In the genomic region with DNA sequence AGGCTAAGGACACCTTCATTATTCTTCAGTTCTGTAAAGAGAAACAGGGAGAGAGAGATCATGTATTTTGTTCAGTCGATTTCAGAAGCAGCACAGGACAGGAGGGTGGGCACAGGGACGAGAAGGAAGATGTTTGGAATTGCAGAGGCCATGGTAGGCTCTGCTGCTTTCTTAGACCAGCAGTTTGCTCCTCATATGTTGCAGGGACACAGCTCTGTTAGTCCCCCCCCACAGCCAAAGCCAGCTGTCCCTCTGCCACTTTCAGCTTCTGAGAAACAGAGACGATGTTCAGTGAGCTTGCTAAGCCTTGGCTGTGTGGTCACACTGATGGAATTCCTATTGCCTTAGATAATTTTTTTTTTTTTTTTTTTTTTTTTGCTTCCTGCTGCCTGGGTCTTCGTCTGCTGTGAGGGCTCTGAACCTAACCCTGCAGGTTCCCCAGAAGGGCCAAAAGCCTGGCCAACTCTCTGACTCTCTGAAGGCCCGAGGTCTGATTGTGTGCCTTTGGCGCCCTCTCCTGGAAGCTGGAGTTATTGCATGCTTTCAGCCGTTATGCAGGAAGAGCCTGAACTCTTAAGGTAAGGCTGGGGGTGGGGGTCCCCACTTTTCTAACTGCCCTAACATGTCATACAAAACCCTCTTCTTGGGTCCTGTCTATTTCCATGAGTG, we compare ENCODE assay signal across 7 mouse cellular contexts. TPM values are rescaled to one million over a fixed set of nuclear protein-coding genes. Genes with fewer than 3 reads are reported as not detected.
DNase-seq lines count a peak whose midpoint lies in the region; ATAC-seq lines count a peak whose summit lies in the region.

No protein-coding gene starts in this region.

- H3K9me3 ChIP-seq in hindbrain, embryonic 16.5 days (ENCODE audit: control insufficient read depth, low read length), result no peaks in the 10 kb centered on the region

- WGBS in hindbrain, embryonic 16.5 days, result 23% methylated on average over 7 of the region's 7 CpGs

- no peaks in the 10 kb centered on the region for H3K36me3 ChIP-seq in hindbrain, embryonic 16.5 days (ENCODE audit: control insufficient read depth, insufficient read depth, low read length)

- DNase-seq in ZHBTc4 (ENCODE audit: low read depth, low spot score), result peak; percentile 82
- DNase-seq in cerebellum, adult 9-11 months, result peak; percentile 85
- DNase-seq in frontal cortex, postnatal 25 days (ENCODE audit: low spot score in 2 of 2), result peak; percentile 87
- DNase-seq in left cerebral cortex, adult 18-20 months (ENCODE audit: low spot score in 2 of 2), result peak; percentile 81 to 87
- DNase-seq in mesoderm, embryonic 11.5 days (ENCODE audit: low read depth, low spot score), result peak; percentile 85
- peak; percentile 85 for DNase-seq in right cerebral cortex, postnatal 4 days

- ATAC-seq in hindbrain, embryonic 16.5 days, result no peak

- H3K4me3 ChIP-seq in hindbrain, embryonic 16.5 days (ENCODE audit: low read length), result no peak overlapping the region

- H3K4me2 ChIP-seq in hindbrain, embryonic 16.5 days (ENCODE audit: low read length), result no peak overlapping the region

- no peak overlapping the region; the same call in 1 of the 2 replicates for H3K9ac ChIP-seq in hindbrain, embryonic 16.5 days (ENCODE audit: low read depth, low read length)

- H3K27ac ChIP-seq in hindbrain, embryonic 16.5 days (ENCODE audit: low read depth, low read length), result peak overlapping the region; percentile 64; the same call in 1 of the 2 replicates

- no peaks in the 10 kb centered on the region for H3K27me3 ChIP-seq in hindbrain, embryonic 16.5 days (replicated peaks; ENCODE audit: control insufficient read depth, insufficient read depth, low read length)

- peaks cover 36% of the 10 kb centered on the region for H3K4me1 ChIP-seq in hindbrain, embryonic 16.5 days (ENCODE audit: control insufficient read depth, insufficient read depth, low read depth, low read length)

RNA-seq across cellular contexts. Expression of gene Mxra7, which starts 19.8 kb away (rescaled TPM):
- 33.7 and 37.7 TPM in 2 replicates for polyA plus RNA-seq in hindbrain, embryonic 16.5 days (2015; fragmentation: Nextera tagmentation; extraction: Ambion mirVana)
- total RNA-seq in left cerebral cortex, adult 18-20 months (2021), result 10 to 100 TPM; 17.5 to 20.2 TPM

RNA-seq across cellular contexts. Expression of gene St6galnac1, which starts 32.8 kb away (rescaled TPM):
- not detected in 2 replicates for polyA plus RNA-seq in hindbrain, embryonic 16.5 days (2015; fragmentation: Nextera tagmentation; extraction: Ambion mirVana)
- total RNA-seq in left cerebral cortex, adult 18-20 months (2021), result not detected

RNA-seq across cellular contexts. Expression of gene Mettl23, which starts 35.0 kb away (rescaled TPM):
- polyA plus RNA-seq in hindbrain, embryonic 16.5 days (2015; fragmentation: Nextera tagmentation; extraction: Ambion mirVana), result 62.6 and 62.8 TPM in 2 replicates
- 10 to 100 TPM; 23.8 to 25.8 TPM for total RNA-seq in left cerebral cortex, adult 18-20 months (2021)

RNA-seq across cellular contexts. Expression of gene Jmjd6, which starts 35.2 kb away (rescaled TPM):
- polyA plus RNA-seq in hindbrain, embryonic 16.5 days (2015; fragmentation: Nextera tagmentation; extraction: Ambion mirVana), result 67.2 and 70.2 TPM in 2 replicates
- total RNA-seq in left cerebral cortex, adult 18-20 months (2021), result 10 to 100 TPM; 28.3 to 31.3 TPM

RNA-seq across cellular contexts. Expression of gene Mfsd11, which starts 44.2 kb away (rescaled TPM):
- 52.1 and 52.7 TPM in 2 replicates for polyA plus RNA-seq in hindbrain, embryonic 16.5 days (2015; fragmentation: Nextera tagmentation; extraction: Ambion mirVana)
- total RNA-seq in left cerebral cortex, adult 18-20 months (2021), result 10 to 100 TPM; 40.3 to 44.9 TPM
